ENCODE assay signal across 15 mouse cellular contexts in the genomic region with DNA sequence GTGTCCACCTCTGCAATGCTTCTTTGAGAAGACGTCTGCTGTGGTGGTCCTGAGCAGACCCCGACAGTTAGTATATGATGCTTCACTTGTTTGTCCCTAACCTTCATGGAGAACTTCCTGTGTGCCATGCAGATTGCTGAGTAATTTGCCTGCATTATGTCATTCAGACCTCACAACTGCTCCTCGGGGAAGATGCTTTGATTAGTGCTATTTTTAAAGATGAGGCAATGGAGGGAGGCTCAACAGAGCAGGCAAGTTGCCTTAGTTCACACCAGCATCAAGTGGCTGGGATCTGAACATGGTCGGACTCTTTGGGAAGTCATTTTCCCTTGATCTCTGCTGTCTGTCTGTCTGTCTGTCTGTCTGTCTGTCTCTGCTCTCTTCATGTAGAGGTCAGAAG.
"Had no signal": no experiment of that assay in that cellular context is flagged by ENCODE, and none has a peak within 500 bp of the region (broad histone marks: within the 10 kb centered on the region; RNA-seq: fewer than 3 reads in every experiment).

No protein-coding gene starts in this region.

- H3K4me2 ChIP-seq: kidney, embryonic 15.5 days; liver, embryonic 11.5 days; liver, embryonic 15.5 days; midbrain, embryonic 11.5 days; midbrain, embryonic 15.5 days; neural tube, embryonic 12.5 days had no signal

- H3K9me3 ChIP-seq: kidney, embryonic 15.5 days; limb, embryonic 10.5 days; liver, embryonic 15.5 days; midbrain, embryonic 15.5 days had no signal

- DNase-seq: kidney, postnatal 14 days; lung, adult 2 months; spleen, adult 18-20 months; thymus, postnatal 36 days had no signal

- H3K27ac ChIP-seq: kidney, embryonic 15.5 days; left cerebral cortex, adult 2 months; limb, embryonic 10.5 days; liver, embryonic 15.5 days; macrophage; midbrain, embryonic 15.5 days; neural tube, embryonic 12.5 days had no signal

- H3K27me3 ChIP-seq: kidney, embryonic 15.5 days; liver, embryonic 15.5 days; midbrain, embryonic 15.5 days; neural tube, embryonic 12.5 days had no signal

- H3K4me3 ChIP-seq: kidney, embryonic 15.5 days; left cerebral cortex, adult 2 months; limb, embryonic 10.5 days; liver, embryonic 15.5 days; megakaryocyte, embryonic 14.5 days; midbrain, embryonic 15.5 days; neural tube, embryonic 12.5 days had no signal

- H3K9ac ChIP-seq: kidney, embryonic 15.5 days; liver, embryonic 15.5 days; midbrain, embryonic 15.5 days; neural tube, embryonic 12.5 days had no signal

- ATAC-seq: lung, postnatal 0 days; midbrain, embryonic 15.5 days had no signal

- H3K36me3 ChIP-seq: kidney, embryonic 15.5 days; limb, embryonic 10.5 days; liver, embryonic 15.5 days; midbrain, embryonic 15.5 days; neural tube, embryonic 12.5 days had no signal

- H3K4me1 ChIP-seq: kidney, embryonic 15.5 days; liver, embryonic 15.5 days; megakaryocyte, embryonic 14.5 days; midbrain, embryonic 15.5 days; neural tube, embryonic 12.5 days had no signal
